Mouse (Mus musculus): ENCODE results near the gene Cilp2.

DNA sequence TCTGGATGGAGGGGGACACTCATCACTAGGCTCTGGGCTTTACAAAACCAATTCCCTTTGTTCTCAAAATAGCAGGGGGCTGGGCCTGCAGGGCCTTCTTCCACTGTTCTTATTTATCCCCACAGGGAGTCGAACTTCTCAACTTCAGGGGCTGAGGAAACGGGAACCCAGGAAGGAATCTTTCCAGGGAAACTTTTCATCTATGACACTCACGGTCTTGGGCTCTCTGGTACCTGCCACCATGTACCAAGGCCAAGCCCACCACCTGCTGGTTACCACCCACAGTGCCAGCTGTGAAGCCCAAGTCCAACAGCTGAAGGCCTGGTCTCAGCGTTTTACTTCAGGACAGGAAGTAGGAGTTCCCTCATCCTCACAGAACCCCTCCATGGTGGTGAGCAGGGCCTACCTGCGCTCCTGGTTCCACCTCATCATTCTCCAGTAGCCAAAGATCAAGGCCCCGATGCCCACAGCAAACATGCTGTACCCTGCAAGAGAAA is 7.4 kb upstream of the Cilp2 start:
- TF ChIP-seq CTCF (IDR thresholded peaks at IDR 0.05), result no peak
- TF ChIP-seq POLR2A (IDR thresholded peaks at IDR 0.05; ENCODE audit: insufficient read depth, low read depth, low read length), result no peak
